Mouse (Mus musculus) olfactory bulb, adult 2 months (tissue): Measurements from ENCODE around the gene Gpr162. TPM values are rescaled to one million over a fixed set of nuclear protein-coding genes. Genes with fewer than 3 reads are reported as not detected.

Experiments
- H3K27ac ChIP-seq: fragments of 200-500 bp; 2 replicates; pipeline ENCODE4 v1.5.1; 2012; ENCODE audit warnings: low read depth, low read length; ENCODE audit not compliant: insufficient read depth
- H3K4me1 ChIP-seq: fragments of 200-500 bp; 2 replicates; pipeline ENCODE4 v1.6.1; 2012; ENCODE audit warnings: low read length; ENCODE audit not compliant: control insufficient read depth, insufficient read depth
- H3K4me3 ChIP-seq: fragments of 200-500 bp; 2 replicates; pipeline ENCODE4 v1.5.1; 2012; ENCODE audit warnings: mild to moderate bottlenecking, low read depth, low read length, moderate library complexity; ENCODE audit not compliant: insufficient read depth
- CTCF ChIP-seq: fragments of 200-500 bp; IDR thresholded peaks from 2 replicates; pipeline ENCODE4 v1.5.1; 2012; ENCODE audit warnings: low read depth, mild to moderate bottlenecking, low read length, moderate library complexity; ENCODE audit not compliant: insufficient read depth
- POLR2A ChIP-seq: fragments of 200-500 bp; IDR thresholded peaks from 2 replicates; pipeline ENCODE4 v1.6.1; 2012; ENCODE audit warnings: mild to moderate bottlenecking, low read depth, low read length, moderate library complexity; ENCODE audit not compliant: insufficient read depth
- WGBS: fragments of 180-500 bp; shearing (Covaris S2); methylation state at CpG from one replicate; pipeline ENCODE4 v1.1.7; 2018; 5-methylcytosine and 5-hydroxymethylcytosine counted together
- polyA plus RNA-seq: library from polyadenylated mRNA; stranded (reverse); fragments of >200 nt; gene quantifications from 2 replicates; pipeline ENCODE4 v1.2.4, GENCODE M21; 2012; ENCODE audit warnings: low replicate concordance; ENCODE audit not compliant: missing spikeins, insufficient read depth, insufficient read length

Gene Gpr162
- polyA plus RNA-seq, 1 experiment, result not detected

DNA sequence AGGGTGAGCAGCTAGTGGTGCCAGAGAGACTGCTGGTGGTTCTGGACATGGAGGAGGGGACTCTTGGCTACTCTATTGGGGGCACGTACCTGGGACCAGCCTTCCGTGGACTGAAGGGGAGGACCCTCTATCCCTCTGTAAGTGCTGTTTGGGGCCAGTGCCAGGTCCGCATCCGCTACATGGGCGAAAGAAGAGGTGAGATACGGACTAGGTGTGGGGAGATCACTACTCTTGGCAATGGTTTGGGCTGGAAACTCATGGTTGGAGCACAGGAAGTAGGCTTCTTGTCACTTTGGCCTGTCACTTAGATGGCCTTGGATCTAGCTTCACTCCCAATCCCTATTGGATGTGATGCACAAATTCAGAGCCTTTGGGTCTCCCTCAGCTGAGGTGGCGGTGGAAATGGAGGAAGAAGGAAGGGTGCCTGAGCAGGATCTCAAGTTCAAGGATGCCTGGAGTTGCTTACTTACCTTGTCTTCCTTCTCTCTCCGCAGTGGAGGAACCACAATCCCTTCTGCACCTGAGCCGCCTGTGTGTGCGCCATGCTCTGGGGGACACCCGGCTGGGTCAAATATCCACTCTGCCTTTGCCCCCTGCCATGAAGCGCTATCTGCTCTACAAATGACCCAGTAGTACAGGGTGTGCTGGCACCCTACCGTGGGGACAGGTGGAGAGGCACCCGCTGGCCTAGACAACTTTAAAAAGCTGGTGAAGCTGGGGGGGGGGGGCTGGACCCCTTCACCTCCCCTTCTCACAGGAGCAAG is 53.8 kb downstream of the Gpr162 start:
- TF ChIP-seq CTCF (no peak), POLR2A (no peak)
- Histone ChIP-seq H3K4me1 (peaks cover 57% of the 10 kb centered on the region), H3K4me3 (peak overlapping the region; percentile 45), H3K27ac (peak overlapping the region; percentile 10; the same call in 1 of the 2 replicates)
- 57% methylated on average over 14 of the region's 14 CpGs for WGBS

DNA sequence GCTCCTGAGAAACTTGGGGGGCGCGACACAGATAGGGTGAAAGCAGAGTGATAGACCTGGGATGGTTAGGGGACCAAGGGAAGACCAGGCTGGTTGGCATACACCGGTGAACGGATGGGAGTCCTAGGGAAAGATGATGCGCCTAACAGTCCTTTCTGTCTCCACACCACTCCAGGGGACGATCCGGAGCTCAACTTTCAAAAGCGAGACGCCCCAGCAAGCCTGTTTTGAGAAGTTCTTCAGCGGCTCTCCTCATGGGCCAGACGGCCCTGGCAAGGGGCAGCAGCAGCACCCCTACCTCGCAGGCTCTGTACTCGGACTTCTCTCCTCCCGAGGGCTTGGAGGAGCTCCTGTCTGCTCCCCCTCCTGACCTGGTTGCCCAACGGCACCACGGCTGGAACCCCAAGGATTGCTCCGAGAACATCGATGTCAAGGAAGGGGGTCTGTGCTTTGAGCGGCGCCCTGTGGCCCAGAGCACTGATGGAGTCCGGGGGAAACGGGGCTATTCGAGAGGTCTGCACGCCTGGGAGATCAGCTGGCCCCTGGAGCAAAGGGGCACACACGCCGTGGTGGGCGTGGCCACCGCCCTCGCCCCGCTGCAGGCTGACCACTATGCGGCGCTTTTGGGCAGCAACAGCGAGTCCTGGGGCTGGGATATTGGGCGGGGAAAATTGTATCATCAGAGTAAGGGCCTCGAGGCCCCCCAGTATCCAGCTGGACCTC is 54.6 kb downstream of the Gpr162 start:
- H3K4me1 ChIP-seq, result peaks cover 51% of the 10 kb centered on the region
- H3K27ac ChIP-seq, result peak overlapping the region; percentile 10
- H3K4me3 ChIP-seq, result peak overlapping the region; percentile 45
- WGBS, result 2% methylated on average over 35 of the region's 35 CpGs
- TF ChIP-seq POLR2A (0 out of 2 replicates have a peak, but pooled peaks have one; percentile 24), CTCF (peak; percentile 30; the same call in 1 of the 2 replicates)

Other genes starting within 250 kb of the Gpr162 start
- not detected in 2 replicates for gene C1s2, start 227.9 kb downstream of the Gpr162 start, polyA plus RNA-seq
- gene Lpcat3, start 201.0 kb downstream of the Gpr162 start, polyA plus RNA-seq, result not detected in 2 replicates
- gene Emg1, start 151.8 kb downstream of the Gpr162 start, polyA plus RNA-seq, result not detected in 2 replicates
- not detected in 2 replicates for gene Phb2, start 151.6 kb downstream of the Gpr162 start, polyA plus RNA-seq
- gene Ptpn6, start 125.3 kb downstream of the Gpr162 start, polyA plus RNA-seq, result not detected in 2 replicates
- gene Grcc10, start 122.6 kb downstream of the Gpr162 start, polyA plus RNA-seq, result 1,072 TPM in 1 of 2 replicates, not detected in the other
- not detected in 2 replicates for gene Gm45234, start 108.0 kb downstream of the Gpr162 start, polyA plus RNA-seq
- not detected in 2 replicates for gene Atn1, start 107.5 kb downstream of the Gpr162 start, polyA plus RNA-seq
- 916 and 939 TPM in 2 replicates for gene Eno2, start 94.3 kb downstream of the Gpr162 start, polyA plus RNA-seq
- gene Lrrc23, start 84.3 kb downstream of the Gpr162 start, polyA plus RNA-seq, result not detected in 2 replicates
- gene Spsb2, start 55.3 kb downstream of the Gpr162 start, polyA plus RNA-seq, result not detected in 2 replicates
- 644 TPM in 1 of 2 replicates, not detected in the other for gene Tpi1, start 49.7 kb downstream of the Gpr162 start, polyA plus RNA-seq
- gene Usp5, start 34.5 kb downstream of the Gpr162 start, polyA plus RNA-seq, result 225 TPM in 1 of 2 replicates, not detected in the other
- not detected in 2 replicates for gene Cdca3, start 34.4 kb downstream of the Gpr162 start, polyA plus RNA-seq
- gene Gnb3, start 23.7 kb downstream of the Gpr162 start, polyA plus RNA-seq, result not detected in 2 replicates
- not detected in 2 replicates for gene P3h3, start 6.2 kb downstream of the Gpr162 start, polyA plus RNA-seq
- 395 and 682 TPM in 2 replicates for gene Cd4, start 24.2 kb upstream of the Gpr162 start, polyA plus RNA-seq
- not detected in 2 replicates for gene Lag3, start 47.7 kb upstream of the Gpr162 start, polyA plus RNA-seq
- not detected in 2 replicates for gene Ptms, start 56.1 kb upstream of the Gpr162 start, polyA plus RNA-seq
- not detected in 2 replicates for gene Mlf2, start 67.4 kb upstream of the Gpr162 start, polyA plus RNA-seq
- gene Cops7a, start 101.6 kb upstream of the Gpr162 start, polyA plus RNA-seq, result 255 TPM in 1 of 2 replicates, not detected in the other
- not detected in 2 replicates for gene Pianp, start 132.7 kb upstream of the Gpr162 start, polyA plus RNA-seq
- 212 TPM in 1 of 2 replicates, not detected in the other for gene Zfp384, start 145.2 kb upstream of the Gpr162 start, polyA plus RNA-seq
- not detected in 2 replicates for gene Ing4, start 175.8 kb upstream of the Gpr162 start, polyA plus RNA-seq
- gene Acrbp, start 185.7 kb upstream of the Gpr162 start, polyA plus RNA-seq, result not detected in 2 replicates
- not detected in 2 replicates for gene Lpar5, start 203.9 kb upstream of the Gpr162 start, polyA plus RNA-seq
- gene Chd4, start 232.0 kb upstream of the Gpr162 start, polyA plus RNA-seq, result 91.6 and 138 TPM in 2 replicates